Mouse (Mus musculus): ENCODE data around the gene Ap4b1. TPM values are rescaled to one million over a fixed set of nuclear protein-coding genes. Genes with fewer than 3 reads are reported as not detected.
"Not testable (repeated sequence)": the region's sequence is repeated elsewhere in the genome, so short reads cannot be mapped to it uniquely, and the experiment has no call there.

Ap4b1 gene
- polyA plus RNA-seq, 1 experiment from 2014 or later: 21.1 TPM

- Histone ChIP-seq H3K27me3 (ENCODE audit: low read depth, poor library complexity, severe bottlenecking) (no peaks in the 10 kb centered on the region), H3K4me1 (peaks cover 19% of the 10 kb centered on the region), H3K4me3 (peak overlapping the region; percentile 64), H3K36me3 (peaks cover 44% of the 10 kb centered on the region), H3K27ac (replicated peaks) (peak overlapping the region; percentile 93), H3K9me3 (replicated peaks) (no peaks in the 10 kb centered on the region)
- under 1% methylated on average over 14 of the region's 14 CpGs for WGBS
- DNase-seq (ENCODE audit: low spot score): no peak
These were observed 455 bp downstream of the Ap4b1 start for GRCm38 (mm10) chr3:103809799-103810150.

DNA sequence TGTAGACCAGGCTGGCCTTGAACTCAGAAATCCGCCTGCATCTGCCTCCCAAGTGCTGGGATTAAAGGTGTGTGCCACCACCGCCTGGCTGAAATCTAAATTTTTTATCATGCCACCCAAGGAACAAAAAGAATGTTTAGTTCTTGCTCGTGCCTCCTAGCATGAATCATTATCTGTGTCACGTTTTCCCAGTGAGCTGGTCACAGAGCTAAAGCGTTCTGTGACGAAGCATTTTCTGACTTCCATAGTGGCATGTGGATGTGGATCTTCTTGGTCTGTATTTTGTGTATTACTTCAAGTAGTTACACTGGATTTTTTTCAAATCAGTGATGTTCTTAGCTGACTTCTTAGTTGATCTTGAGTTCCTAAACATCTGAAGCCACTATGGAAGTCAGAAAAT lies 1.6 kb downstream of the Ap4b1 start:
- 91% methylated on average over 6 of the region's 6 CpGs for WGBS
- Histone ChIP-seq H3K27ac (replicated peaks) (no peak overlapping the region), H3K9me3 (replicated peaks) (no peaks in the 10 kb centered on the region), H3K27me3 (ENCODE audit: low read depth, poor library complexity, severe bottlenecking) (no peaks in the 10 kb centered on the region), H3K4me1 (peaks cover 19% of the 10 kb centered on the region), H3K4me3 (no peak overlapping the region), H3K36me3 (peaks cover 42% of the 10 kb centered on the region)
- no peak for DNase-seq (ENCODE audit: low spot score)

DNA sequence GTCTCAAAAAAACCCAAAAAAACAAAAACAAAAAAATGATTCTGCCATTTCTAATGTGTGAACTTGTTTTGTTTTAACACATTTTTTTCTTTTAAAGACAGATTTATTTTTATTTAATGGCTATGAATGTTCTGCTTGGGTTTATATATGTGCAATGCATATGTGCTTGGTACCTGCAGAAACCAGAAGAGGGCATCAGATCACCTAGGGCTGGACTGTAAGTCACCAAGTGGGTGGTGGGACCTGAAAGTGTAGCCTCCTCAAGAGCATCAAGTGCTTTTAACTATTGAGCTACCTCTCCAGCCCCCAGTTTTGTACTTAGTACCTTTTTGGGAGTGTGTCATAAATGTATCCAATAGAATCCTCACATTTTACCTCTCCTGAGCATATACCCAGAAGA lies 18.2 kb downstream of the Ap4b1 start:
- no peaks in the 10 kb centered on the region for H3K27me3 ChIP-seq (ENCODE audit: low read depth, poor library complexity, severe bottlenecking)
- H3K4me1 ChIP-seq: no peaks in the 10 kb centered on the region
- no peaks in the 10 kb centered on the region for H3K9me3 ChIP-seq (replicated peaks)
- peaks cover 10% of the 10 kb centered on the region for H3K36me3 ChIP-seq
- no peak overlapping the region for H3K27ac ChIP-seq (replicated peaks)
- H3K4me3 ChIP-seq: no peak overlapping the region
- no peak for DNase-seq (ENCODE audit: low spot score)

DNA sequence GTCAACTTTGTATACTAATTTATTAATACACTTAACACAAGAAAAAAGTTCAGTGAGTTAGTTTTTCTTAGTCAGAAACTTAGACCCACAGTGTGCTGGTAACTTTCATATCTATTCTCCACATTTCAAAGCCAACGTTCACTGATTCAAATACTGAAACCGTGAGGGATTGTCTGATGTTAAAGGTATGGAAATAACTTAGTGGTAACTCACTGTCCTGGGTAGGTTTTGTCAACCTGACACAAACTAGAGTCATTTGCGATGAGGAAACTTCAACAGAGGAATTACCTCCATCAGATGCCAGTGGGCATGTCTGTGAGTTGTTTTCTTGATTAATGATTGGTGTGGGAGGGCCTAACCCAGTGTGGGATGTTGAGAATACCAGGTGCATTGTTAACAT lies 19.7 kb downstream of the Ap4b1 start:
- Histone ChIP-seq H3K36me3 (no peaks in the 10 kb centered on the region), H3K27ac (replicated peaks) (no peak overlapping the region), H3K9me3 (replicated peaks) (no peaks in the 10 kb centered on the region), H3K4me1 (no peaks in the 10 kb centered on the region), H3K4me3 (no peak overlapping the region), H3K27me3 (ENCODE audit: low read depth, poor library complexity, severe bottlenecking) (no peaks in the 10 kb centered on the region)
- no peak for DNase-seq (ENCODE audit: low spot score)
- 93% methylated on average over 3 of the region's 3 CpGs for WGBS

- WGBS: 83% methylated on average over 1 of the region's 1 CpGs
- H3K9me3 ChIP-seq (replicated peaks); DNase-seq (ENCODE audit: low spot score); H3K27ac ChIP-seq (replicated peaks); H3K4me1 ChIP-seq; H3K27me3 ChIP-seq (ENCODE audit: low read depth, poor library complexity, severe bottlenecking); H3K36me3 ChIP-seq; H3K4me3 ChIP-seq: not testable (repeated sequence)
These were observed 21.4 kb downstream of the Ap4b1 start for GRCm38 (mm10) chr3:103830681-103831080.

GRCm38 (mm10) chr3:103831146-103831545 lies 21.8 kb downstream of the Ap4b1 start:
- Histone ChIP-seq H3K27me3 (ENCODE audit: low read depth, poor library complexity, severe bottlenecking) (no peaks in the 10 kb centered on the region), H3K36me3 (no peaks in the 10 kb centered on the region), H3K27ac (replicated peaks) (no peak overlapping the region), H3K4me3 (no peak overlapping the region), H3K4me1 (no peaks in the 10 kb centered on the region), H3K9me3 (replicated peaks) (no peaks in the 10 kb centered on the region)
- WGBS: 83% methylated on average over 7 of the region's 7 CpGs
- DNase-seq (ENCODE audit: low spot score): no peak

DNA sequence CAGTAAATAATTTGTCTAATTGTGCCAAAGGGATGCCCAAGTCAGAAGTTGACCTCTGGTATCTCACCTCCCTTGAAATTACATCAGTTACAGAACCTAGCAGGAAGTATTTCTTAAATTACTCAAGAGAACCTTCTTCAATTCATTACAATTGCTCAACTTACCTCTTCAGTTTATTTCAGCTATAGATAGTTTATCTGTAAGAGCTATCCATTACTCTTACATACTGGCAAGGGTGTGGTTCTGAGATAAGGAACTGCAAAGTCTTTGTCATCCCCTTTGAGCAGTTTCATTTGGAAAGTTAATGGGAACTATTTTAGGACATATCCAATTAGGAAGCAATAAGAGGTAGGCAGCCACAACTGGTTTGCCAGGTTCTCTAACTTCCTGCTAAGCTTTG lies 23.1 kb downstream of the Ap4b1 start, which contains the start of gene Bcl2l15:
Gene Bcl2l15, plus strand, starts transcription at position 176 of the 400 bp plus-strand sequence.
- no peak for DNase-seq (ENCODE audit: low spot score)
- Histone ChIP-seq H3K27me3 (ENCODE audit: low read depth, poor library complexity, severe bottlenecking) (no peaks in the 10 kb centered on the region), H3K9me3 (replicated peaks) (no peaks in the 10 kb centered on the region), H3K36me3 (no peaks in the 10 kb centered on the region), H3K4me3 (no peak within 1 kb of the TSS), H3K4me1 (no peaks in the 10 kb centered on the region), H3K27ac (replicated peaks) (no peak within 1 kb of the TSS)

- Histone ChIP-seq H3K4me3 (no peak overlapping the region), H3K4me1 (no peaks in the 10 kb centered on the region), H3K36me3 (no peaks in the 10 kb centered on the region), H3K27me3 (ENCODE audit: low read depth, poor library complexity, severe bottlenecking) (no peaks in the 10 kb centered on the region), H3K9me3 (replicated peaks) (no peaks in the 10 kb centered on the region), H3K27ac (replicated peaks) (no peak overlapping the region)
- 89% methylated on average over 2 of the region's 2 CpGs for WGBS
- no peak for DNase-seq (ENCODE audit: low spot score)
These were observed 24.7 kb downstream of the Ap4b1 start for GRCm38 (mm10) chr3:103834001-103834400.

GRCm38 (mm10) chr3:103835272-103835950 lies 26.1 kb downstream of the Ap4b1 start:
- no peak for DNase-seq (ENCODE audit: low spot score)
- 77% methylated on average over 6 of the region's 6 CpGs for WGBS
- Histone ChIP-seq H3K27me3 (ENCODE audit: low read depth, poor library complexity, severe bottlenecking) (no peaks in the 10 kb centered on the region), H3K4me3 (no peak overlapping the region), H3K9me3 (replicated peaks) (no peaks in the 10 kb centered on the region), H3K4me1 (no peaks in the 10 kb centered on the region), H3K36me3 (no peaks in the 10 kb centered on the region), H3K27ac (replicated peaks) (no peak overlapping the region)

- H3K4me3 ChIP-seq: no peak overlapping the region
- 86% methylated on average over 10 of the region's 10 CpGs for WGBS
- no peaks in the 10 kb centered on the region; the same call in 1 of the 2 replicates for H3K9me3 ChIP-seq (replicated peaks)
- H3K4me1 ChIP-seq: no peaks in the 10 kb centered on the region
- no peak overlapping the region for H3K27ac ChIP-seq (replicated peaks)
- no peaks in the 10 kb centered on the region for H3K36me3 ChIP-seq
- no peaks in the 10 kb centered on the region for H3K27me3 ChIP-seq (ENCODE audit: low read depth, poor library complexity, severe bottlenecking)
- no peak for DNase-seq (ENCODE audit: low spot score)
These were observed 26.6 kb downstream of the Ap4b1 start for GRCm38 (mm10) chr3:103835951-103836310.

- no peak overlapping the region for H3K4me3 ChIP-seq
- H3K27me3 ChIP-seq (ENCODE audit: low read depth, poor library complexity, severe bottlenecking): no peaks in the 10 kb centered on the region
- H3K9me3 ChIP-seq (replicated peaks): no peaks in the 10 kb centered on the region; the same call in 1 of the 2 replicates
- DNase-seq (ENCODE audit: low spot score): no peak
- H3K27ac ChIP-seq (replicated peaks): no peak overlapping the region
- H3K36me3 ChIP-seq: no peaks in the 10 kb centered on the region
- WGBS: 95% methylated on average over 5 of the region's 5 CpGs
- no peaks in the 10 kb centered on the region for H3K4me1 ChIP-seq
These were observed 27.1 kb downstream of the Ap4b1 start for GRCm38 (mm10) chr3:103836453-103836852.

DNA sequence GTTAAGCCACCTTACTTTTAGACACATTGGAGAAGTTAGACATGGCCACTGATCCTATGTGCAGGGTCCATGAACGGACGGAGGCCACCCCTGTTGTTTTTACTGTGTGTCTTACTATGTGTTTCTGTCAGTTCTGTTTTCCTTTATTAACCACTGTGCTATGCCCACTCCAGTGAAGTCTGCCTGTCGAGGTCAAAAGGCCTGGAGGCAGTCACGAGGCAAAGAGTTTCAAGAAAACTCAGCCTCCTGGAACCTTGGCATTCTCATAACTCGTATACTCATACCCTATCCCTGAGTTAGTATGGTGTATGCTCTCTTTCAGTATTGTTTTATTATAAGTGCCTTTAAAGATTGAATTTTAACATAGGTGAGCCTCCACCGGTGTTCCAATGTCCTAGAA lies 30.4 kb downstream of the Ap4b1 start:
- H3K9me3 ChIP-seq (replicated peaks): no peaks in the 10 kb centered on the region; the same call in 1 of the 2 replicates
- no peaks in the 10 kb centered on the region for H3K36me3 ChIP-seq
- H3K27ac ChIP-seq (replicated peaks): no peak overlapping the region
- H3K4me3 ChIP-seq: no peak overlapping the region
- no peaks in the 10 kb centered on the region for H3K27me3 ChIP-seq (ENCODE audit: low read depth, poor library complexity, severe bottlenecking)
- DNase-seq (ENCODE audit: low spot score): no peak
- no peaks in the 10 kb centered on the region for H3K4me1 ChIP-seq
- 92% methylated on average over 6 of the region's 6 CpGs for WGBS

DNA sequence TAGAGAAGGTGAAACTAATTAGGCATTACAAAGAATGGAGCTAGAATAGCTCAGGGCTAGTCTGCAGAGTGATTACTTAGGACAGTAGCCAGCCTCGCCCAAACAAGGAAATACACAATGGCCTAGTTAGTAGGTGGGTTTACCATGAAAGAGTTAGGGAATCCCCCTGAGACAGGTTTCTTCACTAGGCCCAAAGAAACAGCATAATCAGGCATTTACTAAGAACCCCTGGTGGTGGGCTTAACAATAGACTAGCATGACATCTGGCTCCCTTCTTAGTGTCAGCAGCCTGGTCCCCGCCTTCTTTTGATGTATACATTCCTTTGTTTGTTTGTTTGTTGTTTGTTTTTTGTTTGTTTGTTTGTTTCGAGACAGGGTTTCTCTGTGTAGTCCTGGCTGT lies 30.9 kb downstream of the Ap4b1 start:
- H3K4me1 ChIP-seq; H3K27me3 ChIP-seq (ENCODE audit: low read depth, poor library complexity, severe bottlenecking); H3K36me3 ChIP-seq; DNase-seq (ENCODE audit: low spot score); H3K27ac ChIP-seq (replicated peaks); H3K9me3 ChIP-seq (replicated peaks); H3K4me3 ChIP-seq: not testable (repeated sequence)
- 85% methylated on average over 3 of the region's 3 CpGs for WGBS

GRCm38 (mm10) chr3:103840946-103841345 lies 31.6 kb downstream of the Ap4b1 start:
- H3K27me3 ChIP-seq (ENCODE audit: low read depth, poor library complexity, severe bottlenecking); H3K4me1 ChIP-seq; H3K4me3 ChIP-seq; H3K9me3 ChIP-seq (replicated peaks); H3K27ac ChIP-seq (replicated peaks); H3K36me3 ChIP-seq; DNase-seq (ENCODE audit: low spot score): not testable (repeated sequence)
- WGBS: 92% methylated on average over 7 of the region's 7 CpGs
